Mouse (Mus musculus) hindbrain, embryonic 11.5 days (tissue): ENCODE results near the gene Fuca1. TPM values are rescaled to one million over a fixed set of nuclear protein-coding genes. Genes with fewer than 3 reads are reported as not detected.

Source experiments
- polyA plus RNA-seq: library from polyadenylated mRNA; unstranded; fragments of >200 nt; fragmentation: Nextera tagmentation; extraction: Ambion mirVana; gene quantifications from 2 replicates; pipeline ENCODE4 v1.2.1, GENCODE M21; 2014

The Fuca1 gene
- polyA plus RNA-seq, 1 experiment from 2014 or later = 50.4 TPM

Other genes starting within 250 kb of the Fuca1 start
- 0.25 and 0.71 TPM in 2 replicates for gene Ifnlr1, start 234.4 kb upstream of the Fuca1 start, polyA plus RNA-seq
- not detected in 2 replicates for gene Il22ra1, start 192.6 kb upstream of the Fuca1 start, polyA plus RNA-seq
- gene Myom3, start 161.0 kb upstream of the Fuca1 start, polyA plus RNA-seq = 0.22 and 0.25 TPM in 2 replicates
- gene Srsf10, start 65.0 kb upstream of the Fuca1 start, polyA plus RNA-seq = 390 and 420 TPM in 2 replicates
- gene Pnrc2, start 46.9 kb upstream of the Fuca1 start, polyA plus RNA-seq = 213 and 226 TPM in 2 replicates
- gene Cnr2, start 25.3 kb upstream of the Fuca1 start, polyA plus RNA-seq = 0.08 and 0.47 TPM in 2 replicates
- 54.0 and 60.7 TPM in 2 replicates for gene Hmgcl, start 25.7 kb downstream of the Fuca1 start, polyA plus RNA-seq
- gene Gale, start 43.0 kb downstream of the Fuca1 start, polyA plus RNA-seq = 27.9 and 28.1 TPM in 2 replicates
- gene Lypla2, start 51.9 kb downstream of the Fuca1 start, polyA plus RNA-seq = 143 and 150 TPM in 2 replicates
- 60.6 and 62.5 TPM in 2 replicates for gene Pithd1, start 66.5 kb downstream of the Fuca1 start, polyA plus RNA-seq
- gene Eloa, start 101.0 kb downstream of the Fuca1 start, polyA plus RNA-seq = 38.2 and 42.8 TPM in 2 replicates
- gene Rpl11, start 132.7 kb downstream of the Fuca1 start, polyA plus RNA-seq = 350 and 354 TPM in 2 replicates
- gene Id3, start 222.8 kb downstream of the Fuca1 start, polyA plus RNA-seq = 453 and 482 TPM in 2 replicates